Mouse (Mus musculus) heart, adult 2 months (tissue): ENCODE data around the gene Eif1.

Experiments
- CTCF ChIP-seq: fragments of 200-600 bp; IDR thresholded peaks from 2 replicates; pipeline ENCODE4 v1.8.1; 2022; ENCODE audit warnings: antibody characterized with exemption, mild to moderate bottlenecking, moderate library complexity
- EP300 ChIP-seq: fragments of 200-500 bp; IDR thresholded peaks from 2 replicates; pipeline ENCODE4 v1.6.1; 2011; ENCODE audit warnings: low read depth, low read length, control low read depth; ENCODE audit not compliant: insufficient read depth

- no peak for TF ChIP-seq EP300
- peak; percentile 21; the same call in 1 of the 2 replicates for TF ChIP-seq CTCF
Observed at GRCm38 (mm10) chr11:100357408-100357807, 37.7 kb downstream of the Eif1 start.
